Comparison of ENCODE assay signal across 19 mouse cellular contexts in the genomic region with DNA sequence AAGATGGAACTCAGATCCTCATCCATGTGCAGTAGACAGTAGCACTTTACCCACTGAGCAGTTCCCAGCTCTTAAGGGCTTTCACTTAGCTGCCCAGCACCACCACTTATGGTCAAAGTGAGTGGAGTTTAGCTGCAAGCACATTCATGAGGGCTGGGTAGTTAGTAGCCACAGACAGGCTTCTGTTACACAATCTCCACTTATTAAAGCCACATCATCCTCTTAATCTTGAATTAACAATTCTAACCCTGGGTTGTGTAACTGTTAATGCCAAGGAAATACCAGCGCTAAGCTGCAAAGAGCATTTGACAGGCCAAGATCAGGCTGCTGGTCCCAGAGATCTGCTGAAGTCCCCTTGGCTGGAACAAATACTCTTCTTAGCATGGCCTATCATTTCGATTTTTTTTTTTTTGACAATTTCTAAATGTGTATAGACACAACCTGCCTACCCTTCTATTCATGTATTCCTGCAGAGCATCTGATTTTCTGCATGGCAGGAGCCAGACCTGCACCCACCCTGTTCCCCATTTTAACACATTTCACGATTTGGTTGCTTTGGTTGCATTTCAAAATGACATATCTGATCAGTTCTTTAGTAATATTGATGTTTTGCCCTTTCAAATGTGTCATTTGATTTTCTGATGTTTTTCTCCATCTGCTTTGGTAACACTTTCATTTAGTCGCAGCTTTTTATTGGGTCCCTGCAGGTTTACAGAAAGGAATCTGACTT.
DNase-seq lines count a peak whose midpoint lies in the region; ATAC-seq and TF ChIP-seq lines count a peak whose summit lies in the region.
"Had no signal": no experiment of that assay in that cellular context is flagged by ENCODE, and none has a peak within 500 bp of the region (broad histone marks: within the 10 kb centered on the region; RNA-seq: fewer than 3 reads in every experiment).

No protein-coding gene starts in this region.

- DNase-seq in forebrain, postnatal 0 days = no peak
- peak; percentile 4 for DNase-seq in lung, adult 2 months
- no peak for DNase-seq in lung, postnatal 14 days
- peak; percentile 24 for DNase-seq in brain, embryonic 14.5 days (ENCODE audit: low read depth)
- DNase-seq in lung, postnatal 25 days (ENCODE audit: low spot score) = peak; percentile 29
- DNase-seq in right cerebral cortex, postnatal 14 days = no peak
- DNase-seq in yolk sac, embryonic 10.5 days (ENCODE audit: low spot score) = no peak
- DNase-seq: adrenal gland, postnatal 14 days; cerebellum, adult 18-20 months; cerebellum, adult 9-11 months; cerebellum, postnatal 36 days; gastrocnemius, adult 2 months; gastrocnemius, postnatal 25 days had no signal

- no peaks in the 10 kb centered on the region for H3K27me3 ChIP-seq in forebrain, embryonic 15.5 days
- no peaks in the 10 kb centered on the region for H3K27me3 ChIP-seq in forebrain, postnatal 0 days (ENCODE audit: insufficient read depth, low read length)
- H3K27me3 ChIP-seq: heart, embryonic 12.5 days; hindbrain, embryonic 15.5 days had no signal

- no peak overlapping the region for H3K4me3 ChIP-seq in forebrain, embryonic 15.5 days
- no peak overlapping the region for H3K4me3 ChIP-seq in forebrain, postnatal 0 days (ENCODE audit: low read depth, low read length)
- no peak overlapping the region for H3K4me3 ChIP-seq in lung, adult 2 months (replicated peaks; ENCODE audit: extremely low read depth, low read depth, low read length)
- H3K4me3 ChIP-seq: forebrain, embryonic 10.5 days; gastrocnemius, adult 2 months; heart, embryonic 12.5 days; hindbrain, embryonic 10.5 days; hindbrain, embryonic 15.5 days had no signal

- no peaks in the 10 kb centered on the region for H3K36me3 ChIP-seq in forebrain, embryonic 15.5 days
- no peaks in the 10 kb centered on the region for H3K36me3 ChIP-seq in forebrain, postnatal 0 days (ENCODE audit: insufficient read depth)
- H3K36me3 ChIP-seq: forebrain, embryonic 10.5 days; heart, embryonic 12.5 days; hindbrain, embryonic 10.5 days; hindbrain, embryonic 15.5 days had no signal

- TF ChIP-seq CTCF in forebrain, postnatal 0 days (IDR thresholded peaks at IDR 0.05; ENCODE audit: low read depth) = no peak
- TF ChIP-seq CTCF in lung, adult 2 months (IDR thresholded peaks at IDR 0.05; ENCODE audit: insufficient read depth, low read length) = no peak
- TF ChIP-seq CTCF in brain, embryonic 14.5 days (IDR thresholded peaks at IDR 0.05; ENCODE audit: borderline replicate concordance, extremely low read depth, insufficient read depth, insufficient read length) = no peak

- peak overlapping the region; percentile 45 for H3K27ac ChIP-seq in forebrain, embryonic 15.5 days (replicated peaks)
- no peak overlapping the region for H3K27ac ChIP-seq in forebrain, postnatal 0 days (ENCODE audit: low read depth, low read length)
- H3K27ac ChIP-seq: forebrain, embryonic 10.5 days; gastrocnemius, adult 2 months; hindbrain, embryonic 10.5 days; hindbrain, embryonic 15.5 days had no signal

- no peak for ATAC-seq in forebrain, embryonic 15.5 days (replicated peaks)
- no peak for ATAC-seq in forebrain, postnatal 0 days
- ATAC-seq: activated CD4-positive, CD25-positive, alpha-beta regulatory T cell, adult 4 months had no signal

- no peak overlapping the region for H3K4me2 ChIP-seq in forebrain, embryonic 15.5 days (replicated peaks)
- no peak overlapping the region for H3K4me2 ChIP-seq in forebrain, postnatal 0 days (ENCODE audit: low read depth)
- H3K4me2 ChIP-seq: heart, embryonic 12.5 days; hindbrain, embryonic 15.5 days had no signal

- 0 out of 2 replicates have a peak, but pooled peaks cover 9% of the 10 kb centered on the region for H3K4me1 ChIP-seq in forebrain, embryonic 15.5 days
- H3K4me1 ChIP-seq in forebrain, postnatal 0 days (ENCODE audit: insufficient read depth) = no peaks in the 10 kb centered on the region
- no peaks in the 10 kb centered on the region for H3K4me1 ChIP-seq in lung, adult 2 months (ENCODE audit: control insufficient read depth, insufficient read depth, low read length)
- H3K4me1 ChIP-seq: heart, embryonic 12.5 days; hindbrain, embryonic 10.5 days; hindbrain, embryonic 15.5 days had no signal

- TF ChIP-seq POLR2A in lung, adult 2 months (IDR thresholded peaks at IDR 0.05; ENCODE audit: borderline replicate concordance, extremely low read depth, low read depth, low read length) = no peak
- no peak for TF ChIP-seq POLR2A in brain, embryonic 14.5 days (IDR thresholded peaks at IDR 0.05; ENCODE audit: borderline replicate concordance, extremely low read depth, insufficient read depth, insufficient read length, poor library complexity, severe bottlenecking)

- WGBS in forebrain, embryonic 15.5 days = 68% methylated on average over 4 of the region's 4 CpGs
- 61% methylated on average over 4 of the region's 4 CpGs for WGBS in forebrain, postnatal 0 days
- 63% methylated on average over 4 of the region's 4 CpGs for WGBS in lung, adult 2 months

- H3K9ac ChIP-seq in forebrain, embryonic 15.5 days (replicated peaks) = no peak overlapping the region
- no peak overlapping the region for H3K9ac ChIP-seq in forebrain, postnatal 0 days
- H3K9ac ChIP-seq: heart, embryonic 12.5 days; hindbrain, embryonic 15.5 days had no signal

- no peaks in the 10 kb centered on the region for H3K9me3 ChIP-seq in forebrain, embryonic 15.5 days
- H3K9me3 ChIP-seq in forebrain, postnatal 0 days (ENCODE audit: low read length) = no peaks in the 10 kb centered on the region
- H3K9me3 ChIP-seq: forebrain, embryonic 10.5 days; heart, embryonic 12.5 days; hindbrain, embryonic 10.5 days; hindbrain, embryonic 15.5 days had no signal

Comparison
In these comparisons a context has a peak if more than half of its experiments do, and no peak if none do; other contexts are left out.
1. DNase-seq: peak in lung, adult 2 months (single experiment), brain, embryonic 14.5 days (single experiment) and lung, postnatal 25 days (single experiment); none in forebrain, postnatal 0 days (single experiment), lung, postnatal 14 days (single experiment), right cerebral cortex, postnatal 14 days (single experiment) and yolk sac, embryonic 10.5 days (single experiment).